Mouse (Mus musculus): ENCODE results near the gene Ppfibp2. TPM values are rescaled to one million over a fixed set of nuclear protein-coding genes. Genes with fewer than 3 reads are reported as not detected.

Gene Ppfibp2
- polyA plus RNA-seq, 1 experiment from 2014 or later, result 5.4 TPM

GRCm38 (mm10) chr7:107661843-107662281, 66.9 kb downstream of the Ppfibp2 start:
- Histone ChIP-seq H3K9me3 (ENCODE audit: low read depth, low read length) (no peaks in the 10 kb centered on the region), H3K27ac (ENCODE audit: low read depth) (peak overlapping the region; percentile 74), H3K9ac (no peak overlapping the region), H3K36me3 (ENCODE audit: insufficient read depth) (no peaks in the 10 kb centered on the region), H3K4me1 (ENCODE audit: insufficient read depth) (peaks cover 24% of the 10 kb centered on the region), H3K4me2 (no peak overlapping the region), H3K4me3 (ENCODE audit: low read depth, low read length) (no peak overlapping the region), H3K27me3 (ENCODE audit: insufficient read depth, low read length) (no peaks in the 10 kb centered on the region)
- 19% methylated on average over 5 of the region's 5 CpGs for WGBS
- no peak for ATAC-seq (ENCODE audit: insufficient read depth)
- DNase-seq, result peak; percentile 25
- TF ChIP-seq CTCF (IDR thresholded peaks at IDR 0.05; ENCODE audit: low read depth), result no peak

GRCm38 (mm10) chr7:107663621-107664020, 68.6 kb downstream of the Ppfibp2 start:
- DNase-seq (peak; percentile 31), ATAC-seq (ENCODE audit: insufficient read depth) (no peak)
- WGBS, result 30% methylated on average over 6 of the region's 6 CpGs
- peaks cover 28% of the 10 kb centered on the region for H3K4me1 ChIP-seq (ENCODE audit: insufficient read depth)
- no peak for TF ChIP-seq CTCF (IDR thresholded peaks at IDR 0.05; ENCODE audit: low read depth)
- peak overlapping the region; percentile 88; the same call in 1 of the 2 replicates for H3K27ac ChIP-seq (ENCODE audit: low read depth)
- H3K36me3 ChIP-seq (ENCODE audit: insufficient read depth), result no peaks in the 10 kb centered on the region
- no peak overlapping the region for H3K9ac ChIP-seq
- no peak overlapping the region for H3K4me3 ChIP-seq (ENCODE audit: low read depth, low read length)
- no peaks in the 10 kb centered on the region for H3K27me3 ChIP-seq (ENCODE audit: insufficient read depth, low read length)
- no peaks in the 10 kb centered on the region for H3K9me3 ChIP-seq (ENCODE audit: low read depth, low read length)
- H3K4me2 ChIP-seq, result no peak overlapping the region

GRCm38 (mm10) chr7:107664063-107665056, 69.4 kb downstream of the Ppfibp2 start:
- Histone ChIP-seq H3K9me3 (ENCODE audit: low read depth, low read length) (no peaks in the 10 kb centered on the region), H3K4me1 (ENCODE audit: insufficient read depth) (peaks cover 28% of the 10 kb centered on the region), H3K4me2 (peak overlapping the region; percentile 62; the same call in 1 of the 2 replicates), H3K4me3 (ENCODE audit: low read depth, low read length) (no peak overlapping the region), H3K27me3 (ENCODE audit: insufficient read depth, low read length) (no peaks in the 10 kb centered on the region), H3K36me3 (ENCODE audit: insufficient read depth) (no peaks in the 10 kb centered on the region), H3K27ac (ENCODE audit: low read depth) (peak overlapping the region; percentile 88), H3K9ac (no peak overlapping the region)
- ATAC-seq (ENCODE audit: insufficient read depth), result peak; percentile 32; the same call in 1 of the 2 replicates
- TF ChIP-seq CTCF (IDR thresholded peaks at IDR 0.05; ENCODE audit: low read depth), result no peak
- 18% methylated on average over 8 of the region's 8 CpGs for WGBS
- DNase-seq, result peak; percentile 28

GRCm38 (mm10) chr7:107665221-107665585, 70.2 kb downstream of the Ppfibp2 start:
- peak; percentile 52 for DNase-seq
- ATAC-seq (ENCODE audit: insufficient read depth), result peak; percentile 25; the same call in 1 of the 2 replicates

GRCm38 (mm10) chr7:107665586-107666261, 70.7 kb downstream of the Ppfibp2 start:
- H3K36me3 ChIP-seq (ENCODE audit: insufficient read depth), result no peaks in the 10 kb centered on the region
- H3K4me2 ChIP-seq, result peak overlapping the region; percentile 62
- no peak for TF ChIP-seq CTCF (IDR thresholded peaks at IDR 0.05; ENCODE audit: low read depth)
- peak overlapping the region; percentile 30 for H3K4me3 ChIP-seq (ENCODE audit: low read depth, low read length)
- peak; percentile 25; the same call in 1 of the 2 replicates for ATAC-seq (ENCODE audit: insufficient read depth)
- DNase-seq, result peak; percentile 48
- peak overlapping the region; percentile 51 for H3K9ac ChIP-seq
- H3K27me3 ChIP-seq (ENCODE audit: insufficient read depth, low read length), result no peaks in the 10 kb centered on the region
- H3K9me3 ChIP-seq (ENCODE audit: low read depth, low read length), result no peaks in the 10 kb centered on the region
- H3K4me1 ChIP-seq (ENCODE audit: insufficient read depth), result peaks cover 28% of the 10 kb centered on the region
- WGBS, result 9% methylated on average over 9 of the region's 9 CpGs
- peak overlapping the region; percentile 88 for H3K27ac ChIP-seq (ENCODE audit: low read depth)

More at GRCm38 (mm10) chr7:107665221-107665585, 70.2 kb downstream of the Ppfibp2 start:
- 0 out of 2 replicates have a peak overlapping the region, but pooled peaks have one; percentile 51 for H3K9ac ChIP-seq
- no peaks in the 10 kb centered on the region for H3K36me3 ChIP-seq (ENCODE audit: insufficient read depth)
- WGBS, result 3% methylated on average over 4 of the region's 4 CpGs
- H3K4me1 ChIP-seq (ENCODE audit: insufficient read depth), result peaks cover 28% of the 10 kb centered on the region
- H3K9me3 ChIP-seq (ENCODE audit: low read depth, low read length), result no peaks in the 10 kb centered on the region
- peak overlapping the region; percentile 30 for H3K4me3 ChIP-seq (ENCODE audit: low read depth, low read length)
- no peak for TF ChIP-seq CTCF (IDR thresholded peaks at IDR 0.05; ENCODE audit: low read depth)
- H3K4me2 ChIP-seq, result peak overlapping the region; percentile 62
- H3K27ac ChIP-seq (ENCODE audit: low read depth), result peak overlapping the region; percentile 88
- no peaks in the 10 kb centered on the region for H3K27me3 ChIP-seq (ENCODE audit: insufficient read depth, low read length)

GRCm38 (mm10) chr7:107666262-107666902, 71.4 kb downstream of the Ppfibp2 start:
- H3K36me3 ChIP-seq (ENCODE audit: insufficient read depth), result no peaks in the 10 kb centered on the region
- peak overlapping the region; percentile 88 for H3K27ac ChIP-seq (ENCODE audit: low read depth)
- H3K9me3 ChIP-seq (ENCODE audit: low read depth, low read length), result no peaks in the 10 kb centered on the region
- no peak for TF ChIP-seq CTCF (IDR thresholded peaks at IDR 0.05; ENCODE audit: low read depth)
- ATAC-seq (ENCODE audit: insufficient read depth) (0 out of 2 replicates have a peak, but pooled peaks have one; percentile 5), DNase-seq (peak; percentile 21)
- peaks cover 28% of the 10 kb centered on the region for H3K4me1 ChIP-seq (ENCODE audit: insufficient read depth)
- H3K4me3 ChIP-seq (ENCODE audit: low read depth, low read length), result peak overlapping the region; percentile 30
- peak overlapping the region; percentile 51 for H3K9ac ChIP-seq
- H3K27me3 ChIP-seq (ENCODE audit: insufficient read depth, low read length), result no peaks in the 10 kb centered on the region
- 33% methylated on average over 13 of the region's 13 CpGs for WGBS
- peak overlapping the region; percentile 62 for H3K4me2 ChIP-seq
